Mouse (Mus musculus) hindbrain, embryonic 12.5 days (tissue): ENCODE results near the gene Zbtb37. TPM values are rescaled to one million over a fixed set of nuclear protein-coding genes. Genes with fewer than 3 reads are reported as not detected.
"Not testable (repeated sequence)": the region's sequence is repeated elsewhere in the genome, so short reads cannot be mapped to it uniquely, and the experiment has no call there.

Experiments used
- ATAC-seq: fragments of 200-750 bp; cut with Nextera tagmentation; 2 replicates; pipeline ENCODE4 v1.8.0; 2017; ENCODE audit warnings: moderate TSS enrichment; ENCODE audit not compliant: low FRiP score
- H3K27ac ChIP-seq: fragments of 300-500 bp; sonication (generic); 2 replicates; pipeline ENCODE4 v1.5.1; 2016; ENCODE audit warnings: mild to moderate bottlenecking
- H3K27me3 ChIP-seq: fragments of 300-500 bp; sonication (generic); 2 replicates; pipeline ENCODE4 v1.6.1; 2016; ENCODE audit warnings: mild to moderate bottlenecking
- H3K36me3 ChIP-seq: fragments of 300-500 bp; sonication (generic); 2 replicates; pipeline ENCODE4 v1.6.1; 2016; ENCODE audit warnings: mild to moderate bottlenecking
- H3K4me1 ChIP-seq: fragments of 300-500 bp; sonication (generic); 2 replicates; pipeline ENCODE4 v1.6.1; 2016
- H3K4me2 ChIP-seq: fragments of 300-500 bp; sonication (generic); replicated peaks from 2 replicates; pipeline ENCODE4 v1.6.1; 2016; ENCODE audit warnings: mild to moderate bottlenecking
- H3K4me3 ChIP-seq: fragments of 300-500 bp; sonication (generic); 2 replicates; pipeline ENCODE4 v1.5.1; 2016; ENCODE audit warnings: mild to moderate bottlenecking
- H3K9ac ChIP-seq: fragments of 300-500 bp; sonication (generic); 2 replicates; pipeline ENCODE4 v1.6.1; 2016; ENCODE audit warnings: mild to moderate bottlenecking, moderate library complexity
- H3K9me3 ChIP-seq: fragments of 300-500 bp; sonication (generic); replicated peaks from 2 replicates; pipeline ENCODE4 v1.6.1; 2016; ENCODE audit warnings: mild to moderate bottlenecking
- WGBS: fragments of 180-500 bp; shearing (Covaris S2); methylation state at CpG from one replicate; pipeline ENCODE4 v1.1.7; 2016; 5-methylcytosine and 5-hydroxymethylcytosine counted together
- polyA plus RNA-seq: library from polyadenylated mRNA; unstranded; fragments of >200 nt; fragmentation: Nextera tagmentation; extraction: Ambion mirVana; gene quantifications from 2 replicates; pipeline ENCODE4 v1.2.1, GENCODE M21; 2016

The Zbtb37 gene
- polyA plus RNA-seq, 1 experiment from 2014 or later: 9.6 TPM

DNA sequence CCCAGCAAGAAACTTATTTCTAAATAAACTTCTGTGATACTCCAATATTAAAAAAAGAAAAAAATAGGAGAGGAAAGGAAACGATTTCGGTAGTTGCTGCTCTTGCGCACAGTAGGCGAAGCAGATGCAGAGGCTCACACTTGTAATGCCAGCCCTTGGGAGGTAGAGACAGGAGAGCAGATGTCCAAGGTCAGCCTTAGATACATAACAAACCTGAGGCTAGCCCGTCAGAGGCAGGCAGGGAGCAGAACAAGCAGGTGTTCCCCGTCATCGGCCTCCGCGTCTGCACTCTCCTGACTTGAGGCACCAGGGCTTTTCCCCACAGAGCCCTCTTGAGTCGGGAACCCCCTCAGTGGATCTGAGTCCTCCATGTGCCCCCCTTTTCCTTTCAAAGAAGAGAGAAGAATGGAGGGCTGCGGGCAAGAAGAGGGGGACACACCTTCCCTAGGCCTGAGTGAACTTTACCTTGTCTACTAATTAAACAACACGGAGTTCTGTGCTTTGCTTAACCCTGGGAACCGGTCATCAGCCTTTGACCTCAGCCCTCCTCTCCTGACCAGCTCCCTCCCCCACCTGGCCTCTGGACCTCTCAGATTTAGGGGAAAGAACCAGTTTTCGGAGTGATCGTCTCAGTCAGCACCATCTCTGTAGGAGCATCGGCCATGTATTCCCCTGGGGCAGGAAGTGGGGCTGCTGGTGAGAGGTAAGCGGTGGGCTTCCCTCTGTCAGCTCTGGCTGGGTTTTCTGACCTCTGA, 47.6 kb downstream of the Zbtb37 start:
- no peaks in the 10 kb centered on the region for H3K27me3 ChIP-seq
- 88% methylated on average over 17 of the region's 17 CpGs for WGBS
- ATAC-seq: no peak

DNA sequence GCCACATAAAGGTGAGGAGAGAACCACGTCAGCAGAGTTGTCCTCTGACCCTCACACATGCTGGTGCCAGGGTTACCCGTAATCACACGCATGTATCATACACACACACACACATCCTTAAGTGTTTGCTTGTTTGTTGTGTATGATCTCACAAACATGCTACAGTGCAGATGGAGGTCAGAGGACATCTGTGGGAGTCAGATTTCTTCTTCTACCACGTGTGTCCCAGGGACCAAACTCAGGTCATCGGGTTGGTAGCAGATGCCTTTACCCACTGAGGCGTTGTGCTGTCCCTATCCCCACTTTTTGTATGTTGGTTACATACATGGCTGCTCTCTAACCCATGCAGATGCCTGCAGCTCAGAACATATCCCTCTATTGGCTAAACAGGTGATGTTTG, 49.2 kb downstream of the Zbtb37 start:
- Histone ChIP-seq H3K27me3 (no peaks in the 10 kb centered on the region), H3K27ac (no peak overlapping the region), H3K9ac (no peak overlapping the region), H3K4me1 (no peaks in the 10 kb centered on the region), H3K4me2 (no peak overlapping the region), H3K36me3 (no peaks in the 10 kb centered on the region), H3K9me3 (no peaks in the 10 kb centered on the region), H3K4me3 (no peak overlapping the region)
- ATAC-seq: no peak
- 83% methylated on average over 6 of the region's 6 CpGs for WGBS

More for the DNA sequence above, 47.6 kb downstream of the Zbtb37 start:
- Histone ChIP-seq H3K4me3 (no peak overlapping the region), H3K4me2 (no peak overlapping the region), H3K9ac (no peak overlapping the region), H3K4me1 (no peaks in the 10 kb centered on the region), H3K36me3 (no peaks in the 10 kb centered on the region), H3K27ac (no peak overlapping the region), H3K9me3 (no peaks in the 10 kb centered on the region)

DNA sequence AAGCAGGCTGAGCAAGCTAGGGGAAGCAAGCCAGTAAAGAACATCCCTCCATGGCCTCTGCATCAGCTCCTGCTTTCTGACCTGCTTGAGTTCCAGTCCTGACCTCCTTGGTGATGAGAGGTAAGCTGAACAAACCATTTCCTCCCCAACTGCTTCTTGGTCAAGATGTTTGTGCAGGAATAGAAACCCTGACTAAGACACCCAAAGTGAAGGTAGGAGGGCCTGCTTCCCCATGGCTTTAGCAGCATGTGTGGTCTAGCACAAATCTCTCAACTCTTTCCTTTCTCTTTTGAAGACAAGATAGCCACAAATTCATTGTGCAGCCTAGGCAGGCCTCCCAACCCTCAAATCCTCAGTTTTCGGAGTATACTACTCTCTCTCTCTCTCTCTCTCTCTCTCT, 49.9 kb downstream of the Zbtb37 start:
- not testable (repeated sequence) for H3K9me3 ChIP-seq, H3K4me1 ChIP-seq, H3K9ac ChIP-seq, H3K27ac ChIP-seq, ATAC-seq, H3K4me3 ChIP-seq, H3K27me3 ChIP-seq, H3K36me3 ChIP-seq, H3K4me2 ChIP-seq
- 72% methylated on average over 1 of the region's 1 CpGs for WGBS

DNA sequence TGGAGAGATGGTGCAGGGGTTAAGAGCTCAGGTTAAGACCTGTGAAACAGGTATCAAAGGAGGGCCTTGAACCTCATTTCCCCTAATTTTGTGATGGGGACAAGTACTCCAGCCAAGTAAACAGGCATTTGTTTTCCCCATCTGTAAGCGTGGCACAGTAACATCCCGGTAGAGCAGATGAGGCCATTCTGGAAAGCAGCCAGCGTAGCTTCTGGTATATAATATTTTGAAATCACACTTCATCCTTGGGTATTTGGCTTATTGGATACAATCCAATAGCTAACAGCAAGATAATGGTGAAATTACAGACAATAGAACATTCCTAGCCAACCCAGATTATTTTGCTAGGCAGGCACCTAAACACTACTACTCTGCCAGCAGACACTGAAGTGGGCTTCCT, 51.8 kb downstream of the Zbtb37 start:
- Histone ChIP-seq H3K9ac (no peak overlapping the region), H3K4me2 (no peak overlapping the region), H3K4me3 (no peak overlapping the region), H3K9me3 (no peaks in the 10 kb centered on the region), H3K27me3 (no peaks in the 10 kb centered on the region), H3K4me1 (no peaks in the 10 kb centered on the region), H3K36me3 (no peaks in the 10 kb centered on the region), H3K27ac (no peak overlapping the region)
- 95% methylated on average over 3 of the region's 3 CpGs for WGBS
- no peak for ATAC-seq

DNA sequence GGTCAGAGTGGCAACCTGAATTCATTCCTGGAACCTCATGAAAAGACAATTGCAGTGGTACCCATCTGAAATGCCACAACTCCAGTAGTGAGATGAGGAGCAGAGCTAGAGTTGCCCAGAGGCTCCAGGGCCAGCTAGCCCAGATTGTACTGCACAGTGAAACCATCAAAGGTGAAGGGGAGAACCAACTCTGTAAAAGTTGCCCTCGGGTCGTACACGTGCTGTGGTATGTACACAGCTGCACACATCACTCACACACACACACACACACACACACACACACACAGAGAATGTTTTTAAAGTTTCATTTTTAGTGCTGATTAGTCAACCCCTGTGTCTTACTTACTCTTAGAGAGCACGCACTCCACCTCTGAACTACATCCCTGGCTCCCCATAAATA, 53.3 kb downstream of the Zbtb37 start:
- Histone ChIP-seq H3K27me3 (no peaks in the 10 kb centered on the region), H3K4me2 (no peak overlapping the region), H3K4me1 (no peaks in the 10 kb centered on the region), H3K9ac (no peak overlapping the region), H3K9me3 (no peaks in the 10 kb centered on the region), H3K4me3 (no peak overlapping the region), H3K36me3 (no peaks in the 10 kb centered on the region), H3K27ac (no peak overlapping the region)
- no peak for ATAC-seq
- 93% methylated on average over 4 of the region's 4 CpGs for WGBS

DNA sequence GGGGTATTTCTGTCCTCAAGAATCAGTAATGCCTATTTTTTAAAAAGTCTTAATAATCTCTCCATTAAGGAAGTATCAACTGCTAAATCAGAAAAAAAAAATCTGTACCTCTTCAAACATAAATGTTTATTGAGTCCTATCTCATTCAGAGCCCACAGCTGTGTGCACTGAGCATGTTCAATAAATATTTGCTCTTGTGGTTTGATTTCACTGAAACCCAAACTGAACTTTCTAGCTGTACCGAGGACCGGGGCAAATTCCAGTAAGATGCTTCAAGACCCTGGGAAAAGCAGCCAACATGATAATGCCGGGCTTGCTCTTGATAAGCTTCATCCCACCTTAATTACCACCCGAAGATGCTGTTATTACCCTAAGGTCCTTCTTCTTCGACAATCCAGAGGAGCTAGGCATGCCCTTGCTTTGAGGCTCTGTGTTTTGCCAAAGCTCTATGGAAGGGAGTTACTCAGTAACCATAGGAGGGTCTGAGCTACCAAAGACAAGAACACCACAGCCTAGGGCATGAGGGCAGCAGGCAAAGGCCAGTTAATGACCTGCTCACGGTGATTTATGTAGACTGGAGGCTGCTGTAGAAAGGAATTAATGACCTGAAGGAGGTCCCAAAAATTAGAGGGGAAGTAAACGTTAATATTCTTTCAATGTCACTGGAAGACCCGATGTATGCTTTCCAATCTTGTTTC, 54.0 kb downstream of the Zbtb37 start:
- no peaks in the 10 kb centered on the region for H3K27me3 ChIP-seq
- H3K4me3 ChIP-seq: no peak overlapping the region
- no peak overlapping the region for H3K9ac ChIP-seq
- H3K4me2 ChIP-seq: no peak overlapping the region
- ATAC-seq: no peak
- H3K9me3 ChIP-seq: no peaks in the 10 kb centered on the region
- H3K4me1 ChIP-seq: no peaks in the 10 kb centered on the region
- no peaks in the 10 kb centered on the region for H3K36me3 ChIP-seq
- H3K27ac ChIP-seq: no peak overlapping the region
- WGBS: 83% methylated on average over 8 of the region's 8 CpGs

DNA sequence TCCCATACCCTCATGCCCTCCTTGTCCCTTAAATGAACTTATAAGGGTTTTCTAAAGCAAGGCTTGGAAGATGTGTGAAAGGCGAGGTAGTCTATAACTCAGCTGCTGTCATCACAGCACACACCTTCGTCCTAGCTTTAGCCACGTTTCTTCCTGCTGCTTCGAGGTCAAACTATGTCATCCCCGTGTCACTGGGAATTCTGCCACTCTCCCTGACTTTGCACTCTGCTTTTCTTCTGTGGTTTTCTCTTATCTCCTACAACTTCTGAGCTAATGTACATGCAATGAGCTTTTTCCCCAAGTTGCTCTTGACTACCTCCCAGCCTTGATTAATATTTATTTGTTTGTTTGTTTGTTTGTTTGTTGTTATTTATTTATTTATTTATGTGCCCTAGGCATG, 54.6 kb downstream of the Zbtb37 start:
- Histone ChIP-seq H3K9me3 (no peaks in the 10 kb centered on the region), H3K4me2 (no peak overlapping the region)
- no peak for ATAC-seq

DNA sequence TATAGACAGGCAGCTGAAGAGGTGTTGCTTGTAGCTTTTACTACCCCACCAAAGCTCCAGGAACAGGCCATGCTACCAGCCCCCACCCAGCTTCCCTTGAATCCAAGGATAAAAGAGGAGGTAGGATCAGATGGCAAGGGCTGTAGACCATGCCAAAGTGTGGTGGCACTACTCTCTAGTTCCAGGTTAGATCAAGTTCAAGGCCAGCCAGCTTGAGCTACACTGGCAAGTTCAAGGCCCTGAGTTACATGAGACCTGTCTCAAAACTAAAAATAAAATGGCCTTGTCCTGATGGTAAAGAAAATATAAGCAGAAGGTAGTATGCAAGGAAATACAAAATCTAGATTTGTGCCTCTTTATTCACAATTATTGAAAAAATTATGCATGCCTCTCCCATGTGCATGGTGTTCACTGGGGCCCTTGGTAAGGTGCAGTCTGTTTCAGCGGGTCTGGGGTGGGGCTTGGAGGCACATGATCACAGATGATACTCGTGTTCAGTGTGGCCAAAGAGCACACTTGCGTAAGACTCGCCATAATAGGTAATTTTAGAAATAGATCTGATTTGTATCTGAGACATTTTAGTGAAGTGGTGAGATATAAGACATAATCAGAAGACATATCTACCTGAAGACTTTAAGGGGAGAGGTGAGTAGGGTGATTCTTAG, 56.4 kb downstream of the Zbtb37 start, which contains the start of gene Serpinc1:
Gene Serpinc1 (plus strand): TSS at position 515 of the 665 bp plus-strand sequence.
- H3K4me1 ChIP-seq: no peaks in the 10 kb centered on the region
- no peak within 1 kb of the TSS for H3K4me2 ChIP-seq
- H3K27me3 ChIP-seq: no peaks in the 10 kb centered on the region
- H3K4me3 ChIP-seq: no peak within 1 kb of the TSS
- H3K36me3 ChIP-seq: peaks cover 3% of the 10 kb centered on the region; the same call in 1 of the 2 replicates
- WGBS: 93% methylated on average over 4 of the region's 4 CpGs
- H3K9me3 ChIP-seq: no peaks in the 10 kb centered on the region
- H3K9ac ChIP-seq: no peak within 1 kb of the TSS
- H3K27ac ChIP-seq: no peak within 1 kb of the TSS
- no peak for ATAC-seq

More for the DNA sequence above, 54.6 kb downstream of the Zbtb37 start:
- Histone ChIP-seq H3K4me3 (no peak overlapping the region), H3K9ac (no peak overlapping the region), H3K27ac (no peak overlapping the region), H3K4me1 (no peaks in the 10 kb centered on the region), H3K27me3 (no peaks in the 10 kb centered on the region), H3K36me3 (peaks cover 3% of the 10 kb centered on the region; the same call in 1 of the 2 replicates)
- 80% methylated on average over 5 of the region's 5 CpGs for WGBS

DNA sequence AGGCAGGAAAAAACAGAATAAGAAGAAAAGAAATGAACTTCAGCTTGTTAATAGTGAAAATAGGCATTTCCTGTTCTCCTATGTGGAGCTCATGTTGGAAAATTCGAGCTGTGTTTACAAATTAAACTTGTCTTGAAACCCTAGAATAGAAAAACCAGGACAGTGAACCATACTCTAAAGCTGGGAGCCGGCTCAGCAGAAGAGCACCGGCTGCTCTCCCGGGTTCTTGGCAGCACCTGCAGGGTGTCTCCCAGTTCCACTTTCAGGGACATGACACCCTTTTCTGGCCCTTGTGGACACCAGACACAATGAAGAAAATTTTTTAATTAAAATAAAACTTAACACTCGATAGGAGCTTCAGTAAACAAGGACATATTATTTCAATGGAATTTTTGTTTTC, 66.0 kb downstream of the Zbtb37 start:
- ATAC-seq: no peak
- no peaks in the 10 kb centered on the region for H3K9me3 ChIP-seq
- no peaks in the 10 kb centered on the region for H3K4me1 ChIP-seq
- H3K27ac ChIP-seq: no peak overlapping the region
- H3K36me3 ChIP-seq: peaks cover 52% of the 10 kb centered on the region
- H3K9ac ChIP-seq: no peak overlapping the region
- WGBS: 91% methylated on average over 5 of the region's 5 CpGs
- H3K4me2 ChIP-seq: no peak overlapping the region
- no peak overlapping the region for H3K4me3 ChIP-seq
- H3K27me3 ChIP-seq: no peaks in the 10 kb centered on the region

DNA sequence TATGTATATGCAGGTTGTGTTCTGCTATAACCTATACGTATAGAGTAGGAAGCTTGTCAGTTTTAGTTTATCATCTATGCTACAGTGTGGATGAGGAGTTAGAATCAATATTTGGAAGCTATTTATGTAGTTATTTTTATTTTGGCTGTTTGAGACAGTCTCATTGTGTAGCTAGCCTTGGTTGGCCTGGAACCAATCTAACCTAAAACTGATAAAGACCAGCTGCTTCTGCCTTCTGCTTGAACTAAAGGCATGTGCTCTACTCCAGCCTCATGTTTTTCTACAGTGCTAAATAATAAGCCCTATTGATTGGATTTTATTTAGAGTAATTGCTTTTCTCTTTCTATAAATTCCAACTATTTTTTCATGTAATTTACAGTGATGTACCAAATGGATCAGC, 67.4 kb downstream of the Zbtb37 start:
- H3K9ac ChIP-seq: no peak overlapping the region
- H3K4me2 ChIP-seq: no peak overlapping the region
- no peaks in the 10 kb centered on the region for H3K9me3 ChIP-seq
- H3K4me1 ChIP-seq: no peaks in the 10 kb centered on the region
- WGBS: 98% methylated on average over 1 of the region's 1 CpGs
- peaks cover 64% of the 10 kb centered on the region for H3K36me3 ChIP-seq
- ATAC-seq: no peak
- no peaks in the 10 kb centered on the region for H3K27me3 ChIP-seq
- H3K27ac ChIP-seq: no peak overlapping the region
- no peak overlapping the region for H3K4me3 ChIP-seq

DNA sequence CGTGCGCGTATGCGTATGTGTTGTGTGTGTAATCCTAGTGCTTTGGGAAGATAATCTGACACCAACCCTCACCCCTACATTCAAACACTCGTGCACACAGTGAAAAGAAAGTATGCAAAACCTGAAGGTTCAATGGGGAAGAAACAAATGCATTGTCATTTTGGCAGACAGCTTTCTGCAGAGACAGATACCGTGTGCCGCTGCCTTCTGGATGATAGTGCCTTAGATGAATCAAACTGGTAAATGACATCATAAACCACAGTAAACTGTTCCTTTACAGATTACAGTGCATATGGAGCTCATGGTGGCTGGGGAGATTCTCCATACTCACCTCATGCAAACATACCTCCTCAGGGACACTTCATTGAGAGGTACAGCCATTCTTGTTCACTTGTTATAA, 71.5 kb downstream of the Zbtb37 start:
- 95% methylated on average over 7 of the region's 7 CpGs for WGBS
- Histone ChIP-seq H3K36me3 (peaks cover 67% of the 10 kb centered on the region), H3K27ac (no peak overlapping the region), H3K9me3 (no peaks in the 10 kb centered on the region), H3K4me3 (no peak overlapping the region), H3K27me3 (no peaks in the 10 kb centered on the region), H3K4me2 (no peak overlapping the region), H3K9ac (no peak overlapping the region), H3K4me1 (no peaks in the 10 kb centered on the region)
- ATAC-seq: no peak
